Mouse (Mus musculus): ENCODE measurements around the gene Tmem200b.

GRCm38 (mm10) chr4:131874567-131874966, 47.0 kb upstream of the Tmem200b start:
- TF ChIP-seq CTCF (IDR thresholded peaks at IDR 0.05): no peak
- TF ChIP-seq EP300 (IDR thresholded peaks at IDR 0.05): no peak

All from lung, postnatal 0 days (tissue).